Mouse (Mus musculus) forebrain, embryonic 12.5 days (tissue): ENCODE results near the gene Grid2ip. TPM values are rescaled to one million over a fixed set of nuclear protein-coding genes. Genes with fewer than 3 reads are reported as not detected.

Source experiments
- ATAC-seq: fragments of 200-750 bp; cut with Nextera tagmentation; 2 replicates; pipeline ENCODE4 v1.8.0; 2017; ENCODE audit warnings: moderate TSS enrichment; ENCODE audit not compliant: low FRiP score
- H3K27ac ChIP-seq: fragments of 300-500 bp; sonication (generic); 2 replicates; pipeline ENCODE4 v1.5.1; 2016; ENCODE audit warnings: mild to moderate bottlenecking
- H3K27me3 ChIP-seq: fragments of 300-500 bp; sonication (generic); 2 replicates; pipeline ENCODE4 v1.6.1; 2016; ENCODE audit warnings: mild to moderate bottlenecking
- H3K36me3 ChIP-seq: fragments of 300-500 bp; sonication (generic); replicated peaks from 2 replicates; pipeline ENCODE4 v1.6.1; 2016; ENCODE audit warnings: mild to moderate bottlenecking
- H3K4me1 ChIP-seq: fragments of 300-500 bp; sonication (generic); 2 replicates; pipeline ENCODE4 v1.6.1; 2016
- H3K4me2 ChIP-seq: fragments of 300-500 bp; sonication (generic); 2 replicates; pipeline ENCODE4 v1.6.1; 2016; ENCODE audit warnings: mild to moderate bottlenecking, moderate library complexity
- H3K4me3 ChIP-seq: fragments of 300-500 bp; sonication (generic); replicated peaks from 2 replicates; pipeline ENCODE4 v1.5.1; 2016; ENCODE audit warnings: mild to moderate bottlenecking
- H3K9ac ChIP-seq: fragments of 300-500 bp; sonication (generic); 2 replicates; pipeline ENCODE4 v1.6.1; 2016; ENCODE audit warnings: mild to moderate bottlenecking
- H3K9me3 ChIP-seq: fragments of 300-500 bp; sonication (generic); 2 replicates; pipeline ENCODE4 v1.6.1; 2016
- WGBS: fragments of 180-500 bp; shearing (Covaris S2); methylation state at CpG from one replicate; pipeline ENCODE4 v1.1.7; 2016; 5-methylcytosine and 5-hydroxymethylcytosine counted together
- polyA plus RNA-seq: library from polyadenylated mRNA; unstranded; fragments of >200 nt; fragmentation: Nextera tagmentation; extraction: Ambion mirVana; gene quantifications from 2 replicates; pipeline ENCODE4 v1.2.1, GENCODE M21; 2016

Grid2ip gene
- 0.38 and 0.41 TPM in 2 replicates for polyA plus RNA-seq

- H3K4me3 ChIP-seq = peak within 1 kb of the TSS; percentile 17
- no peaks in the 10 kb centered on the region for H3K36me3 ChIP-seq
- no peak for ATAC-seq
- H3K9me3 ChIP-seq = 0 out of 2 replicates have a peak, but pooled peaks cover 9% of the 10 kb centered on the region
- peak within 1 kb of the TSS; percentile 40 for H3K4me2 ChIP-seq
- H3K27me3 ChIP-seq = peaks cover 24% of the 10 kb centered on the region
- peaks cover 15% of the 10 kb centered on the region for H3K4me1 ChIP-seq
- H3K9ac ChIP-seq = peak within 1 kb of the TSS; percentile 33; the same call in 1 of the 2 replicates
- no peak within 1 kb of the TSS for H3K27ac ChIP-seq
- 13% methylated on average over 16 of the region's 17 CpGs for WGBS
Observed at GRCm38 (mm10) chr5:143356686-143357388, at the start of gene Grid2ip. Gene Grid2ip (plus strand): TSS chr5:143357338.

- Histone ChIP-seq H3K4me2 (no peak overlapping the region), H3K27me3 (no peaks in the 10 kb centered on the region), H3K9ac (no peak overlapping the region), H3K4me1 (peaks cover 29% of the 10 kb centered on the region), H3K36me3 (peaks cover 94% of the 10 kb centered on the region), H3K9me3 (no peaks in the 10 kb centered on the region), H3K27ac (no peak overlapping the region), H3K4me3 (no peak overlapping the region)
- 93% methylated on average over 5 of the region's 5 CpGs for WGBS
- no peak for ATAC-seq
Observed at GRCm38 (mm10) chr5:143308825-143309224, 48.3 kb upstream of the Grid2ip start.

GRCm38 (mm10) chr5:143309916-143310315, 47.2 kb upstream of the Grid2ip start:
- no peak for ATAC-seq
- no peak overlapping the region for H3K9ac ChIP-seq
- H3K4me2 ChIP-seq = no peak overlapping the region
- no peak overlapping the region for H3K27ac ChIP-seq
- no peaks in the 10 kb centered on the region for H3K27me3 ChIP-seq
- no peak overlapping the region for H3K4me3 ChIP-seq
- H3K36me3 ChIP-seq = peaks cover 86% of the 10 kb centered on the region
- WGBS = 93% methylated on average over 7 of the region's 7 CpGs
- H3K9me3 ChIP-seq = no peaks in the 10 kb centered on the region
- H3K4me1 ChIP-seq = peaks cover 35% of the 10 kb centered on the region

GRCm38 (mm10) chr5:143311886-143312285, 45.3 kb upstream of the Grid2ip start:
- no peaks in the 10 kb centered on the region for H3K27me3 ChIP-seq
- ATAC-seq = no peak
- 69% methylated on average over 8 of the region's 8 CpGs for WGBS
- no peak overlapping the region for H3K4me3 ChIP-seq
- peaks cover 35% of the 10 kb centered on the region for H3K4me1 ChIP-seq
- no peak overlapping the region for H3K4me2 ChIP-seq
- H3K9me3 ChIP-seq = no peaks in the 10 kb centered on the region
- no peak overlapping the region for H3K27ac ChIP-seq
- no peak overlapping the region for H3K9ac ChIP-seq
- peaks cover 77% of the 10 kb centered on the region for H3K36me3 ChIP-seq

- peak overlapping the region; percentile 86 for H3K4me3 ChIP-seq
- H3K4me2 ChIP-seq = peak overlapping the region; percentile 77
- peak overlapping the region; percentile 97 for H3K27ac ChIP-seq
- peak; percentile 33; the same call in 1 of the 2 replicates for ATAC-seq
- no peaks in the 10 kb centered on the region for H3K9me3 ChIP-seq
- WGBS = 1% methylated on average over 16 of the region's 16 CpGs
- peaks cover 32% of the 10 kb centered on the region for H3K4me1 ChIP-seq
- peak overlapping the region; percentile 95 for H3K9ac ChIP-seq
- no peaks in the 10 kb centered on the region for H3K27me3 ChIP-seq
- H3K36me3 ChIP-seq = peaks cover 78% of the 10 kb centered on the region
Observed at GRCm38 (mm10) chr5:143314183-143314729, 42.9 kb upstream of the Grid2ip start.

GRCm38 (mm10) chr5:143314730-143315513, 42.2 kb upstream of the Grid2ip start, which contains the start of gene E130309D02Rik:
Gene E130309D02Rik (minus strand): TSS chr5:143315360.
- under 1% methylated on average over 94 of the region's 101 CpGs for WGBS
- H3K4me1 ChIP-seq = peaks cover 32% of the 10 kb centered on the region
- no peaks in the 10 kb centered on the region for H3K9me3 ChIP-seq
- H3K27ac ChIP-seq = peak within 1 kb of the TSS; percentile 97
- no peaks in the 10 kb centered on the region for H3K27me3 ChIP-seq
- peak within 1 kb of the TSS; percentile 95 for H3K9ac ChIP-seq
- H3K4me2 ChIP-seq = peak within 1 kb of the TSS; percentile 77
- peak; percentile 88 for ATAC-seq
- peak within 1 kb of the TSS; percentile 86 for H3K4me3 ChIP-seq
- H3K36me3 ChIP-seq = peaks cover 78% of the 10 kb centered on the region

- H3K27ac ChIP-seq = peak overlapping the region; percentile 97; the same call in 1 of the 2 replicates
- peaks cover 32% of the 10 kb centered on the region for H3K4me1 ChIP-seq
- no peaks in the 10 kb centered on the region for H3K9me3 ChIP-seq
- peaks cover 78% of the 10 kb centered on the region for H3K36me3 ChIP-seq
- H3K4me3 ChIP-seq = peak overlapping the region; percentile 86
- no peak for ATAC-seq
- peak overlapping the region; percentile 77 for H3K4me2 ChIP-seq
- peak overlapping the region; percentile 95 for H3K9ac ChIP-seq
- 12% methylated on average over 8 of the region's 8 CpGs for WGBS
- H3K27me3 ChIP-seq = no peaks in the 10 kb centered on the region
Observed at GRCm38 (mm10) chr5:143315514-143315888, 41.6 kb upstream of the Grid2ip start.

GRCm38 (mm10) chr5:143316605-143317287, 40.4 kb upstream of the Grid2ip start:
- Histone ChIP-seq H3K9ac (no peak overlapping the region), H3K4me3 (no peak overlapping the region), H3K36me3 (peaks cover 78% of the 10 kb centered on the region), H3K4me2 (no peak overlapping the region), H3K4me1 (peaks cover 23% of the 10 kb centered on the region), H3K27ac (no peak overlapping the region), H3K9me3 (no peaks in the 10 kb centered on the region), H3K27me3 (no peaks in the 10 kb centered on the region)
- 94% methylated on average over 5 of the region's 5 CpGs for WGBS
- no peak for ATAC-seq

- Histone ChIP-seq H3K4me3 (no peak overlapping the region), H3K27ac (no peak overlapping the region), H3K4me1 (peaks cover 22% of the 10 kb centered on the region), H3K9me3 (no peaks in the 10 kb centered on the region), H3K27me3 (no peaks in the 10 kb centered on the region), H3K36me3 (peaks cover 78% of the 10 kb centered on the region), H3K9ac (no peak overlapping the region), H3K4me2 (no peak overlapping the region)
- ATAC-seq = no peak
- 87% methylated on average over 8 of the region's 8 CpGs for WGBS
Observed at GRCm38 (mm10) chr5:143317288-143317610, 39.9 kb upstream of the Grid2ip start.

GRCm38 (mm10) chr5:143328690-143329495, 28.2 kb upstream of the Grid2ip start, which contains the start of gene Zdhhc4:
Gene Zdhhc4 (minus strand): TSS chr5:143329256.
- Histone ChIP-seq H3K27me3 (no peaks in the 10 kb centered on the region), H3K4me2 (peak within 1 kb of the TSS; percentile 93), H3K4me3 (peak within 1 kb of the TSS; percentile 93), H3K9me3 (no peaks in the 10 kb centered on the region), H3K9ac (peak within 1 kb of the TSS; percentile 92), H3K27ac (peak within 1 kb of the TSS; percentile 74), H3K36me3 (peaks cover 25% of the 10 kb centered on the region), H3K4me1 (peaks cover 21% of the 10 kb centered on the region)
- under 1% methylated on average over 57 of the region's 57 CpGs for WGBS
- ATAC-seq = peak; percentile 82

GRCm38 (mm10) chr5:143333872-143334271, 23.3 kb upstream of the Grid2ip start:
- H3K9ac ChIP-seq = no peak overlapping the region
- H3K4me3 ChIP-seq = no peak overlapping the region
- H3K9me3 ChIP-seq = no peaks in the 10 kb centered on the region
- peaks cover 16% of the 10 kb centered on the region for H3K27me3 ChIP-seq
- no peaks in the 10 kb centered on the region for H3K36me3 ChIP-seq
- 18% methylated on average over 5 of the region's 5 CpGs for WGBS
- no peak overlapping the region for H3K4me2 ChIP-seq
- H3K27ac ChIP-seq = no peak overlapping the region
- no peak for ATAC-seq
- peaks cover 7% of the 10 kb centered on the region for H3K4me1 ChIP-seq
